Comparison of ENCODE assay signal across 15 mouse cellular contexts in genomic region chr1:192537169-192537568, GRCm38 (mm10).
DNase-seq lines count a peak whose midpoint lies in the region; ATAC-seq and TF ChIP-seq lines count a peak whose summit lies in the region.
"Had no signal": no experiment of that assay in that cellular context is flagged by ENCODE, and none has a peak within 500 bp of the region (broad histone marks: within the 10 kb centered on the region; RNA-seq: fewer than 3 reads in every experiment).

No protein-coding gene starts in this region.

- TF ChIP-seq EP300 in liver, embryonic 14.5 days (IDR thresholded peaks at IDR 0.05; ENCODE audit: low read depth): no peak

- TF ChIP-seq CTCF in liver, embryonic 14.5 days (IDR thresholded peaks at IDR 0.05; ENCODE audit: low read depth): no peak

- no peaks in the 10 kb centered on the region for H3K9me3 ChIP-seq in liver, embryonic 14.5 days (ENCODE audit: control insufficient read depth, low read length)
- H3K9me3 ChIP-seq in liver, embryonic 12.5 days (replicated peaks): no peaks in the 10 kb centered on the region
- peaks cover 6% of the 10 kb centered on the region for H3K9me3 ChIP-seq in megakaryocyte, embryonic 14.5 days
- H3K9me3 ChIP-seq: hindbrain, embryonic 13.5 days; stomach, embryonic 15.5 days had no signal

- no peak for DNase-seq in liver, embryonic 14.5 days (ENCODE audit: low read depth in 3 of 3, low spot score in 3 of 3)
- DNase-seq in forelimb bud, embryonic 11.5 days (ENCODE audit: low read depth, low spot score): peak; percentile 23
- DNase-seq in right cerebral cortex, adult 2 months (ENCODE audit: low spot score in 2 of 2): no peak
- no peak for DNase-seq in thymus, postnatal 14 days
- DNase-seq: adrenal gland, postnatal 36 days; heart, adult 2 months; kidney, adult 18-20 months; thymus, postnatal 36 days had no signal

- H3K36me3 ChIP-seq in liver, embryonic 14.5 days (replicated peaks; ENCODE audit: control insufficient read depth, insufficient read depth, low read depth): no peaks in the 10 kb centered on the region
- H3K36me3 ChIP-seq in liver, embryonic 12.5 days: no peaks in the 10 kb centered on the region
- no peaks in the 10 kb centered on the region for H3K36me3 ChIP-seq in megakaryocyte, embryonic 14.5 days (replicated peaks; ENCODE audit: low read length)
- H3K36me3 ChIP-seq: hindbrain, embryonic 13.5 days; stomach, embryonic 15.5 days had no signal

- H3K27ac ChIP-seq in liver, embryonic 14.5 days: no peak overlapping the region
- no peak overlapping the region for H3K27ac ChIP-seq in liver, embryonic 12.5 days
- H3K27ac ChIP-seq: heart, adult 2 months; hindbrain, embryonic 13.5 days; left cerebral cortex, adult 2 months; macrophage; stomach, embryonic 15.5 days had no signal

- H3K4me3 ChIP-seq in liver, embryonic 14.5 days (ENCODE audit: insufficient read depth in 1 of 2, low read depth in 2 of 2, low read length in 2 of 2): no peak overlapping the region
- no peak overlapping the region for H3K4me3 ChIP-seq in liver, embryonic 12.5 days
- peak overlapping the region; percentile 29 for H3K4me3 ChIP-seq in megakaryocyte, embryonic 14.5 days (replicated peaks)
- H3K4me3 ChIP-seq: heart, adult 2 months; hindbrain, embryonic 13.5 days; left cerebral cortex, adult 2 months; stomach, embryonic 15.5 days had no signal

- H3K9ac ChIP-seq in liver, embryonic 14.5 days (replicated peaks): no peak overlapping the region
- H3K9ac ChIP-seq in liver, embryonic 12.5 days: no peak overlapping the region
- H3K9ac ChIP-seq: hindbrain, embryonic 13.5 days; stomach, embryonic 15.5 days had no signal

- WGBS in liver, embryonic 14.5 days (ENCODE audit: insufficient replicate concordance): 36% methylated on average over 7 of the region's 7 CpGs
- 50% methylated on average over 7 of the region's 7 CpGs for WGBS in liver, embryonic 12.5 days (ENCODE audit: insufficient replicate concordance)

- H3K4me1 ChIP-seq in liver, embryonic 14.5 days (replicated peaks; ENCODE audit: control insufficient read depth in 2 of 2, insufficient read depth in 2 of 2, low read length in 1 of 2): 0 out of 4 replicates have a peak, but pooled peaks cover 0 to under 1% of the 10 kb centered on the region in 2 experiments
- H3K4me1 ChIP-seq in liver, embryonic 12.5 days: peaks cover 6% of the 10 kb centered on the region
- peaks cover 86% of the 10 kb centered on the region for H3K4me1 ChIP-seq in megakaryocyte, embryonic 14.5 days
- H3K4me1 ChIP-seq: stomach, embryonic 15.5 days had no signal

- H3K27me3 ChIP-seq in liver, embryonic 14.5 days (ENCODE audit: control insufficient read depth, insufficient read depth, low read length): no peaks in the 10 kb centered on the region
- no peaks in the 10 kb centered on the region for H3K27me3 ChIP-seq in liver, embryonic 12.5 days (replicated peaks)
- H3K27me3 ChIP-seq in megakaryocyte, embryonic 14.5 days (replicated peaks): no peaks in the 10 kb centered on the region
- H3K27me3 ChIP-seq: hindbrain, embryonic 13.5 days; stomach, embryonic 15.5 days had no signal

- H3K4me2 ChIP-seq in liver, embryonic 14.5 days (ENCODE audit: low read depth): no peak overlapping the region
- no peak overlapping the region for H3K4me2 ChIP-seq in liver, embryonic 12.5 days
- H3K4me2 ChIP-seq: hindbrain, embryonic 13.5 days; stomach, embryonic 15.5 days had no signal

- peak; percentile 28; the same call in 1 of the 2 replicates for ATAC-seq in liver, embryonic 14.5 days (ENCODE audit: insufficient read depth)
- no peak for ATAC-seq in liver, embryonic 12.5 days
- ATAC-seq in CD4-positive, CD25-positive, alpha-beta regulatory T cell, adult 4 months: peak; percentile 49
